Mouse (Mus musculus): ENCODE results near the gene Eml6. TPM values are rescaled to one million over a fixed set of nuclear protein-coding genes. Genes with fewer than 3 reads are reported as not detected.
A peak's percentile ranks its signal among the peaks of the same experiment; 100 is the strongest.

Gene Eml6
- polyA plus RNA-seq, 1 experiment from 2014 or later, result 4.0 TPM

DNA sequence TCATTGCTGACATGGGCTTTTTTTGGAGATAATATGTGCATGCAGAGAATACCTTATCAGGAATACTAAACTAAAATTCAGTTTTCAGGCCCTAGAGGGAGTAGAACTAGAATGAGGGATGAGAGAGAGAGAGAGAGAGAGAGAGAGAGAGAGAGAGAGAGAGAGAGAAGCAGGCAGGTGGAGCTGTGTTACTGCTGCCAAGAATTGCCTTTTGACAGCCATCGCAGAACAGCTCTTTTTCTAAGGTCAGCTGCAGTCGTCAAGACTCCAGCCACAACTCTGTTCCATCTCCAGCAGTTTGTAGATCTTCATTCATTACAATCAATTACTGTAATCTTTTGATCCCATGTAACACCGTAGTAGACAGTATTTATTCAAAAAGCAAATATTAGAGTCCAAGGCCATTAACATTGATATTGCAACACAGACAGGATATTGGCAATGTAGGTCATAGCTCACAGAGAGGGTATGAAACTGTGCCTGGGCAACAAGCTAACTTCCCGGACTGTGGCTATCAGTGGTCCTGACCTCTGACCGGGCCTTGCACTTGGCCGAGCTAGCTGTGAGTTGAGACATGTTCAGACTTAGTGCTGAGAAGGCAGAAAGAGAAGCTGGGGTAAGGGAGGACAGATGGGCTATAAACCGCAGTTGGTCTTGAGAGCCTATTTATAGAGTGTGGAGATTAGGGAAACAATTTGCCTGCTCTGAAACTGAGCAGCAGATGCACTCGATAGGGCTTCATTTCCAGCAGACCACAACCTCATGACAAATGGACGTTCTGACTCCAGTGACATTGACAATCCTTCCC, 217.5 kb downstream of the Eml6 start:
- no peaks in the 10 kb centered on the region for H3K27me3 ChIP-seq
- H3K4me2 ChIP-seq (replicated peaks), result no peak overlapping the region
- WGBS, result 78% methylated on average over 9 of the region's 9 CpGs
- no peaks in the 10 kb centered on the region for H3K36me3 ChIP-seq
- no peak overlapping the region for H3K4me3 ChIP-seq (replicated peaks)
- H3K27ac ChIP-seq, result no peak overlapping the region
- no peak for ATAC-seq
- no peaks in the 10 kb centered on the region for H3K9me3 ChIP-seq
- H3K9ac ChIP-seq (replicated peaks), result no peak overlapping the region
- H3K4me1 ChIP-seq (replicated peaks), result no peaks in the 10 kb centered on the region

DNA sequence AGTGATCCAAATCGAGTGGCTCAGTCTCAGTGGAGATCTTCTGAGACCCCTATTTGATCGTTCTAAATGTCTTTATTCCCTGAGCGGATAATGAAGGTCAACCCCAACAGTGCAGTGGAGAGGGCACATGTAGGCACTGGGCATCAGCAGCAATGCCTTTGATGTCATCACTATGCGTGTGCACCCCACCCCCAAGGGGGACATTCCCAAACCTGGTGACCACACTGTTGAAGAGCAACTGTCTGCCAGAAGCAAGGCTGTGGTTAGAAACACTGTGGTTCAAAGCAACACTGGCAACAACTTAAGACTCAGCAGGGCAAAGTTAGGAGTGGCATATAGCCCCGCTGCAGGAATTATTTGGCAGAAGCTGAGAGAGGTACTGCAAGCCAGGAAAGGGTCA, 218.5 kb downstream of the Eml6 start:
- Histone ChIP-seq H3K27ac (no peak overlapping the region), H3K9me3 (no peaks in the 10 kb centered on the region), H3K4me2 (replicated peaks) (no peak overlapping the region), H3K9ac (replicated peaks) (no peak overlapping the region), H3K4me1 (replicated peaks) (no peaks in the 10 kb centered on the region), H3K36me3 (no peaks in the 10 kb centered on the region), H3K27me3 (no peaks in the 10 kb centered on the region), H3K4me3 (replicated peaks) (no peak overlapping the region)
- WGBS, result 85% methylated on average over 5 of the region's 5 CpGs
- ATAC-seq, result no peak

DNA sequence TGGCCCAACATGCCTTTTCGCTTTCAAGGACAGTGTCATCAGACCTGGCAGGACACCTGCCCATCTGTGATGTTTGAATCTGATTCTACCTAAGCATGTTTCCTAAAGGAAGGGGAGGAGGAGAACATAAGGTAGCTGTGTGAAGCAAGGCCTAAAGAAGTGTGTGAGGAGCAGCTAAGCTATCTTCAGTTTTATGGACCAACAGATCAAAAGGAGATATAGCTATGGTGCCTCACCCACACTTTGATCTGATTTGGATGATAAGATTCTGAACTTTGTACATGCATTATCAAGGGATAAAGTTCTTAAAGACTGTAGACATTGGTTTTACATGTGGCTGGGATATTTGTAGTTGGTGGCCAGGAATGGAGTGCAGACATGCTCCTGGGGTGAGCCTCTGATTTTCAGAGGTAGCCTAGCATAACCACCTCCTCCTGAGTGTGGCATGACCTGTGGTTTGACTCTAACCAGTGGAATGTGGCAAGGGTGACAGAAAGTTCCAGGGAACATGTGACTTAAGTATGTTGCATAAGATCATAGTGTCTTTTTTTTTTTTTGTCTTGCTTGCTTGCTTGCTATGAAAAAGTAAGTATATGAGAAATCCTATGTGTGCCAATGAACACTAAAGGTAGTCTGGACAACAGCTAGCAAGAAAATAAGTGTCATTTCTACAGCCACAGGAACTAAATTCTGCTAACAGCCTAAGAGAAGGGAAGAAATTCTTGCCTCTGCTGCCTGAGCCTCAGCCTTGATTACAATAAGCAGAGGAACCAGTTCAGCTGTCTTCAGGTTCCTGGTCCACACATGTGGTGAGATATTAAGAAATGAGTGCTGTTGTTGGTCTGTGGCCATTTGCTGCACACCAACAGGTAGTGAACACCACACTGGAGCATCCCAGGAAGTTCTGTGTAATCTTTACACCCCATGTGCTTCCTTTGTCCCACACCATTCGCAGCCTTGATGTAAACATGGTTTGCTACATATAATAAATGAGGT, 224.1 kb downstream of the Eml6 start:
- no peak overlapping the region for H3K27ac ChIP-seq
- no peak overlapping the region for H3K9ac ChIP-seq (replicated peaks)
- no peak for ATAC-seq
- WGBS, result 92% methylated on average over 2 of the region's 2 CpGs
- no peaks in the 10 kb centered on the region for H3K9me3 ChIP-seq
- no peaks in the 10 kb centered on the region for H3K4me1 ChIP-seq (replicated peaks)
- no peak overlapping the region for H3K4me2 ChIP-seq (replicated peaks)
- H3K36me3 ChIP-seq, result no peaks in the 10 kb centered on the region
- no peak overlapping the region for H3K4me3 ChIP-seq (replicated peaks)
- no peaks in the 10 kb centered on the region for H3K27me3 ChIP-seq

DNA sequence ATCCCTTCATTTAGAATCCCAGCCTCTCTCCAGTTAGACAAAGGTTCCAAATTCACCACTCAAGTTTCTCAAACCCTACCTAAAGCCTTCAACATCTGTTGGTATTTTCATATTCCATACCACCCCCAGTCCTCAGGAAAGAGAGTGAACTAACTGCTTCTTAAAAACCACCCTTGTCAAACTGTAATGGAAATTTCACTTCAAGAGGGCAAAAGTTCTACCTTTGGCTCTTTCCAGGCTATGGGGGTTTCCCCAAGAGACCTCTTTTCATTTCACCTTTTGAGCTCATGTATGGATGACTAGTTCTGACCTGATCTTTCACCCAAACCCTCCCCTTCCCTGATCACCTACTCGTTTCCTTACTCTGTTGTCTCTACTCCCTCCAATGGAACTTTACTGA, 226.0 kb downstream of the Eml6 start:
- 68% methylated on average over 1 of the region's 1 CpGs for WGBS
- Histone ChIP-seq H3K9me3 (no peaks in the 10 kb centered on the region), H3K9ac (replicated peaks) (no peak overlapping the region), H3K27ac (no peak overlapping the region), H3K4me3 (replicated peaks) (no peak overlapping the region), H3K4me1 (replicated peaks) (no peaks in the 10 kb centered on the region), H3K36me3 (no peaks in the 10 kb centered on the region), H3K4me2 (replicated peaks) (no peak overlapping the region), H3K27me3 (no peaks in the 10 kb centered on the region)
- ATAC-seq, result no peak

DNA sequence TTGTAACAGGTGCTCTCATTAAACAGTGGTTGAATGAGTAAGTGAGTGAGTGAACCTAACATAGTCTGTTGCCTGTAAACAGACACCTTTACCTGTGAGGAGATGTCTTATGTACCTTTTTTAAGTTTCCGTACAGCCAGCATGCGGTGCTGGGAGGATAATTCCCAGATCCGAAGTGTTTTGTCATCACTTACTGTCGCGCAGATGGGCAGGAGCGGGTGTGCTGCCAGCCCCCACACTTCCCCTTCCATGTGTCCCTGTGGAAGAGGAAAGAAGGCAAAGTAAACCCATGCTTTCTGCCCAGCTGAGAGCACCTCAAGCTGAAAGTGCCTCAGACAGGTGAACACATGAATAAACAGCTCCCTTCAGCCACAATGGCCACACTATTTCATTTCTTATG, 230.7 kb downstream of the Eml6 start:
- H3K4me1 ChIP-seq (replicated peaks), result no peaks in the 10 kb centered on the region
- 90% methylated on average over 6 of the region's 6 CpGs for WGBS
- no peaks in the 10 kb centered on the region for H3K9me3 ChIP-seq
- ATAC-seq, result no peak
- H3K4me3 ChIP-seq (replicated peaks), result no peak overlapping the region
- 0 out of 2 replicates have a peak, but pooled peaks cover 4% of the 10 kb centered on the region for H3K36me3 ChIP-seq
- no peak overlapping the region for H3K4me2 ChIP-seq (replicated peaks)
- no peak overlapping the region for H3K27ac ChIP-seq
- no peaks in the 10 kb centered on the region for H3K27me3 ChIP-seq
- H3K9ac ChIP-seq (replicated peaks), result no peak overlapping the region

DNA sequence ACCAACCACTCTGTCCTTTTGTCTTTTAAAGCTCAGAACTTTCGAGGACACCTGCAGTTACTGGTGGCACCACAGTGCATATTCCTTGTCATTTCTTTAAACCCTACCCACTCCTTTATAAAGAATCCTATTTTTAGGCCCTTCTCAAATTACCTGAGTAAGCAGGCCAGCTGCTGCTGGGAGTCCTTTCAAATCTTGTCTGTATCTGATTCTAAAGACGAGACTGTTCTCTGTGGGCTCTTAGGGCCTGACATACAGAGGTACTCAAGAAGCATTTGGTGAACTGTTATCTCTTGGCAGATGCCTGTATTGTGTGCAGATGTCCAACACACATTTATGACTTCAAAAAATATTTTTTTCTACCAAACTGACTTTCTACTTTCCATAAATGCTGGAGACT, 231.4 kb downstream of the Eml6 start:
- ATAC-seq, result no peak
- H3K4me1 ChIP-seq (replicated peaks), result no peaks in the 10 kb centered on the region
- no peak overlapping the region for H3K4me3 ChIP-seq (replicated peaks)
- 0 out of 2 replicates have a peak, but pooled peaks cover 4% of the 10 kb centered on the region for H3K36me3 ChIP-seq
- H3K9me3 ChIP-seq, result no peaks in the 10 kb centered on the region
- no peaks in the 10 kb centered on the region for H3K27me3 ChIP-seq
- H3K4me2 ChIP-seq (replicated peaks), result no peak overlapping the region
- H3K27ac ChIP-seq, result no peak overlapping the region
- WGBS, result 66% methylated on average over 2 of the region's 2 CpGs
- H3K9ac ChIP-seq (replicated peaks), result no peak overlapping the region

DNA sequence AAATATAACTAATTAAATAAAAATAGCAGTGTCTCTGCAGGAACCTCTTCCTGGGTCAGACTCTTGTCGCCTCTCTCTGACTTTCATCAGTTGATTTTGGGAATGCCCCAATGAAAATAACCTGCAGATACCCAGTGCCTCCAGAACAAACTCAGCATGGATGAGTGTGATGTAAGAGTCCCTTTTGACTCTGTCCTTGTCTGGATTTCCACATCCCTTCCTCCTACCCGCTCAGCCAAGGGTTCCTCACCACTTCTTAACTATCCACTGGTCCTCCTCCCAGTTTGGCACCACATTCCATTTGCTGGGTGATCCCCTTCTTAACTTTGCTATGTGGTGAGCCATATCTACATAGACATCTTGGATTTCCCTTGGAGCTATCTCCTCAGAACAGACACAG, 235.0 kb downstream of the Eml6 start:
- 96% methylated on average over 2 of the region's 2 CpGs for WGBS

DNA sequence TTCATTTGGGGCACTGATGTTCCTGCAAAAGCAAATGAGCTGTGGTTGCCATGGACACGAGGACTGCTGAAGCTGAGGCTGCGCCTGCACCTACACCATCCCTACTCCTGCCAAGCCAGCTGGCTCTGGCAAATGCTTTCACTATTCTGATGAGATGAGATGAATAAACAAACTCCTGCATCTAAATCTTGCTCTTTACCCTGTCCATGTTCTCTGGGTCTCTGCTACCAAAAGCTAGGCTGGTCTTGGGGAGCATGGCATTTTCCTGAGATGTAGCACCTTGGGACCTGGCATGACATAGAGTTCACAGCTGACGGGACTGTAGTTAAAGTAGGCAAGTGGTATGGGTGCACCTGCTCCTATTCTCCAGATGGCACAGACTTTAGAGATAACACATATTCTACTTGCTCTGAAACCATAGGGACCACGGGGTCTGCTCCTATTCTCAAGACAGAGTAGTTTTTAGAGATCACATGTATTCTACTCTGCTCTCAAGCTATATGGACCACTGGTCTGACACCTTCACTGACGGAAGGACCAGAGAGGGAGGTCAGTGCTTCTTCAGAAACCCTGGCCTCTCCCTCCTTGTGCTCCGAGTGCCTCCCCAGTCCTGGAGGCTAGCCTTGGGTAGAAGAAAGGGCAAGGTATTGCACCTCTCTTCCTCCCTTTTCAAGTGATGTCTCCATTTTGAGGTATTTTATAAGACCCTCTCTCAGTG, 236.8 kb downstream of the Eml6 start:
- Histone ChIP-seq H3K27me3 (no peaks in the 10 kb centered on the region), H3K4me3 (replicated peaks) (no peak overlapping the region), H3K36me3 (0 out of 2 replicates have a peak, but pooled peaks cover 4% of the 10 kb centered on the region), H3K4me2 (replicated peaks) (no peak overlapping the region), H3K4me1 (replicated peaks) (peaks cover 14% of the 10 kb centered on the region), H3K27ac (no peak overlapping the region), H3K9ac (replicated peaks) (no peak overlapping the region), H3K9me3 (no peaks in the 10 kb centered on the region)
- ATAC-seq, result peak; percentile 92
- WGBS, result 71% methylated on average over 6 of the region's 6 CpGs

More for the DNA sequence above, 235.0 kb downstream of the Eml6 start:
- Histone ChIP-seq H3K4me1 (replicated peaks) (peaks cover 14% of the 10 kb centered on the region), H3K4me2 (replicated peaks) (no peak overlapping the region), H3K36me3 (0 out of 2 replicates have a peak, but pooled peaks cover 4% of the 10 kb centered on the region), H3K27ac (no peak overlapping the region), H3K9me3 (no peaks in the 10 kb centered on the region), H3K4me3 (replicated peaks) (no peak overlapping the region), H3K9ac (replicated peaks) (no peak overlapping the region), H3K27me3 (no peaks in the 10 kb centered on the region)
- ATAC-seq, result no peak

DNA sequence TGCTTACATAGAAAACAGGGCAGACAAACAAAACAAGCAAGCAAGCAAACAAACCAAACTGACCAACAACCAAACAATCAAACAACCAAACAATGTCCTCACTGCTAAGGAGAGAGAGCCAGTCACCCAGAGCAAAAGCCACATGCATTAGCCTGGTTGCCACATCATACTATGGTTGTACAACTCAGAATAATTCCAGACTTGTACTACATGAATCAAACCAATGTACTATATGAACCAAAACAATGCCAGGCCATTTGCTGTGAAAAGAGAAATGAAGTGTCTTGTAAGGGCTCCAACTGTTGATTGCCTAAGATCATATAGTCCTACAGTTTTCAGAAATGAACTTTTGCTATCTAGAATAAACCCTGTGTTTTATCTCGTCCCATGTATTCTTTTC, 237.3 kb downstream of the Eml6 start:
- peaks cover 14% of the 10 kb centered on the region for H3K4me1 ChIP-seq (replicated peaks)
- no peak overlapping the region for H3K9ac ChIP-seq (replicated peaks)
- no peak overlapping the region for H3K4me3 ChIP-seq (replicated peaks)
- H3K36me3 ChIP-seq, result 0 out of 2 replicates have a peak, but pooled peaks cover 4% of the 10 kb centered on the region
- no peak overlapping the region for H3K4me2 ChIP-seq (replicated peaks)
- no peaks in the 10 kb centered on the region for H3K9me3 ChIP-seq
- WGBS, result 34% methylated on average over 1 of the region's 1 CpGs
- ATAC-seq, result 0 out of 2 replicates have a peak, but pooled peaks have one; percentile 25
- no peaks in the 10 kb centered on the region for H3K27me3 ChIP-seq
- H3K27ac ChIP-seq, result no peak overlapping the region

DNA sequence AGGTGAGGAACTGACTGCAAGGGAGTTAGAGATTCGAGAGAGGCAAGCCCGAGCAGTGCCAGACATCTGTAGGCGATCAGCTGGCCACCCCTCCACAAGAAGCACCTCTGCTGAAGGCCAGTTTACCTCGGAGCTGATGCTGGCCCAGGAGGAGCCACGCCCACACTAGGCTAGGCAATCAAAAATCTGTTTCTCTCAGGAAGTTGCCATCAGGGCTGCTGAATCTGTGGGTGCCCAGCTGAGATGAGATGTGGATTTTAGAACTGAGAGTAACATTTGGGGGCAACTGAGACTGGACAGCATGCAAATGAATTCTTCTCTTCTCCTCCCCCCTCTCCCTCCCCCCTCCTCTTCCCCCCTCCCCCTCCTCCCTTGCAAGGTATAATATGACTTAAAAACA, 238.4 kb downstream of the Eml6 start:
- H3K4me1 ChIP-seq (replicated peaks), result peaks cover 14% of the 10 kb centered on the region
- no peaks in the 10 kb centered on the region for H3K27me3 ChIP-seq
- WGBS, result 23% methylated on average over 5 of the region's 5 CpGs
- no peak overlapping the region for H3K4me3 ChIP-seq (replicated peaks)
- H3K27ac ChIP-seq, result no peak overlapping the region
- H3K9me3 ChIP-seq, result no peaks in the 10 kb centered on the region
- no peak for ATAC-seq
- H3K4me2 ChIP-seq (replicated peaks), result no peak overlapping the region
- 0 out of 2 replicates have a peak, but pooled peaks cover 4% of the 10 kb centered on the region for H3K36me3 ChIP-seq
- H3K9ac ChIP-seq (replicated peaks), result no peak overlapping the region

DNA sequence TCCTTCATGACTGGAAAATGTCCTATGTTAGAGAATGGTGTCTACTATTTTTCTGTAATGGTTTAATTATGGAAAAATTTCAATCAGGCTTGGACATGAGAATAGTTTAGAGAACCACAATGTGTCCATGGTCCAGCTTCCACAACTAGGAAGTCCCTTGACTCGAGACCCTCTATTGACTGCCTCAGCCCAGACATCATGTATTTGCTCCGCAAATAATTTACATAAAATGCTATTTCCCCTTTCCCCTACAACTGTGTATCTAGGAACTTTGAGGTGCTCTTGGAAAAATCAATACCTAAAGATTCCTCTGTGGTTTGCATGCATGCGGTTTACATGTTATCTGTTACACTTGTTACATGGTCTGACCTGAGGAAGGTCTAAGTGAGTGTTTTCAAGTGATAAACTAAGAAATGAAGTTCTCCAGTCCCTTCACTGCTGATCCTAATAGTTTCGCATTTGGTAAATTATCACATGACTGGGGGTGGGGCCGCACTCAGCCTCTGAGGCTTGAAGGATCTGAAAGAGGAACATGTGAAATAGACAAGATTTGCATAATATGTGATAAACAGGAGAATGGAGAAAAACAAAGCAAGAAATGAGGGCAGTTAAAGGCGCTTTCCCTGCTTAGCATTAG, 239.1 kb downstream of the Eml6 start:
- H3K4me1 ChIP-seq (replicated peaks), result peaks cover 14% of the 10 kb centered on the region
- no peak overlapping the region for H3K4me3 ChIP-seq (replicated peaks)
- H3K4me2 ChIP-seq (replicated peaks), result no peak overlapping the region
- H3K9me3 ChIP-seq, result no peaks in the 10 kb centered on the region
- H3K9ac ChIP-seq (replicated peaks), result no peak overlapping the region
- ATAC-seq, result no peak
- 91% methylated on average over 6 of the region's 6 CpGs for WGBS
- H3K36me3 ChIP-seq, result 0 out of 2 replicates have a peak, but pooled peaks cover 3% of the 10 kb centered on the region
- H3K27me3 ChIP-seq, result no peaks in the 10 kb centered on the region
- no peak overlapping the region for H3K27ac ChIP-seq
